Mouse (Mus musculus): Measurements from ENCODE around the gene Zfp618.

DNA sequence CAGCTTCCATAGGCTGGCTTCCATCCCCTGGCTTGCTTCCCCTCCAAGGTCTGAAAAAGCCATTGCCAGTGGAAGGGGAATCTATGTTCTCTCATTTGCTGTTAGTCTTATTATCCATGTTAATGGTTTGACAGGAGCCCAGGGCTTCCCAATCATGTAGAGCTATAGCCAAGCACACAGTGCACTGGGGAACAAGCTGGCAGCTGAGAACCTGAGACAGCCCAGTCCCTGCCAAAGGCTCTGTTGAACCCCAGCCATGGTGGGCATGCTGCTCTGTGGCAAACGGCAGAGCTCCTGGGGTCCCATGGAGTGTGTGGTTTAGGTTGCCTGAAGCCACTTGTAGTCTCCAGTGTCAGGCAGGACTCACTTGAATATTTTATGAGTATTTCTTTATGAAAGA lies 44.4 kb downstream of the Zfp618 start:
- no peak for TF ChIP-seq MYC (IDR thresholded peaks at IDR 0.05; ENCODE audit: low read depth, low read length)
- no peak for TF ChIP-seq POLR2A (IDR thresholded peaks at IDR 0.05; ENCODE audit: control insufficient read depth in 1 of 2, insufficient read depth in 1 of 2, low read depth in 1 of 2, low read length in 2 of 2, poor library complexity in 1 of 2)
- no peak for TF ChIP-seq EP300 (IDR thresholded peaks at IDR 0.05; ENCODE audit: low read depth in 1 of 2, low read length in 2 of 2)
- no peak for TF ChIP-seq TCF12 (IDR thresholded peaks at IDR 0.05; ENCODE audit: low read depth, low read length)
- no peak for TF ChIP-seq CTCF (IDR thresholded peaks at IDR 0.05 in 2 of 3, conservative IDR thresholded peaks at IDR 0.05 in 1 of 3; ENCODE audit: control insufficient read depth in 1 of 3, insufficient read depth in 1 of 3, low read depth in 2 of 3, low read length in 3 of 3, poor library complexity in 1 of 3, severe bottlenecking in 1 of 3)
- TF ChIP-seq HCFC1 (IDR thresholded peaks at IDR 0.05; ENCODE audit: low read depth, low read length) = no peak
- no peak for TF ChIP-seq USF1 (IDR thresholded peaks at IDR 0.05; ENCODE audit: low read depth, low read length)
- TF ChIP-seq RCOR1 (IDR thresholded peaks at IDR 0.05; ENCODE audit: low read depth, low read length) = no peak
- TF ChIP-seq MXI1 (IDR thresholded peaks at IDR 0.05; ENCODE audit: low read depth, low read length) = no peak
- TF ChIP-seq ELF1 (IDR thresholded peaks at IDR 0.05; ENCODE audit: low read depth, low read length) = no peak
- TF ChIP-seq CHD1 (IDR thresholded peaks at IDR 0.05; ENCODE audit: low read depth, low read length) = no peak

Measured in MEL (cell line).